Comparison of ENCODE assay signal across 8 mouse cellular contexts in the genomic region with DNA sequence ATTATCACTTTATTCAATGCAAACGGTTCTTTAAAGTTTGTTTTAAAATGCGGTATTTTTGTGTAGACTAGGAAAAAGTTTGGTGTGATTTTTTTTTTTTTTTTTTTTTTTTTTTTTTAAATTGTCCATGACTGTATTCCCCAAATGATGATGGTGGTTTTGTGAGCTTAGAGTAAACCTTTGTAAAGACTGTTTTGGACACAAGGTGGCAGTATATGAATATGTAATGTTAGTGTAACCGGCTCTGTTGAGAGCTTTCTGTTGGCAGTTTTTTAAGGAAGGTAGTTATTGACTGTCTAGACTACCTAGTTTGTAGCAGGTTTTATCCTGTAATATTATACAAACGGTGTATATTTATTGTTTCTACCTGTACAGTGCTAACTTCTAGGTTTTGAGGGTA. TPM values are rescaled to one million over a fixed set of nuclear protein-coding genes. Genes with fewer than 3 reads are reported as not detected.
DNase-seq lines count a peak whose midpoint lies in the region; ATAC-seq and TF ChIP-seq lines count a peak whose summit lies in the region.

No protein-coding gene starts in this region.

- no peaks in the 10 kb centered on the region for H3K27me3 ChIP-seq in lung, embryonic 15.5 days
- no peaks in the 10 kb centered on the region for H3K27me3 ChIP-seq in intestine, embryonic 16.5 days (replicated peaks; ENCODE audit: control insufficient read depth, insufficient read depth, low read length)
- H3K27me3 ChIP-seq in midbrain, embryonic 15.5 days (replicated peaks) = no peaks in the 10 kb centered on the region

- no peak overlapping the region for H3K4me2 ChIP-seq in lung, embryonic 15.5 days
- no peak overlapping the region for H3K4me2 ChIP-seq in intestine, embryonic 16.5 days (ENCODE audit: low read depth, low read length)
- no peak overlapping the region for H3K4me2 ChIP-seq in midbrain, embryonic 15.5 days

- peak; percentile 62; the same call in 1 of the 2 replicates for ATAC-seq in lung, embryonic 15.5 days (ENCODE audit: borderline replicate concordance, extremely low read depth, low FRiP score, low TSS enrichment)
- ATAC-seq in intestine, embryonic 16.5 days = peak; percentile 80
- ATAC-seq in midbrain, embryonic 15.5 days (replicated peaks) = peak; percentile 87

- no peaks in the 10 kb centered on the region for H3K9me3 ChIP-seq in lung, embryonic 15.5 days
- no peaks in the 10 kb centered on the region for H3K9me3 ChIP-seq in intestine, embryonic 16.5 days (ENCODE audit: control insufficient read depth, low read length)
- no peaks in the 10 kb centered on the region for H3K9me3 ChIP-seq in midbrain, embryonic 15.5 days

- H3K4me1 ChIP-seq in lung, embryonic 15.5 days = no peaks in the 10 kb centered on the region
- no peaks in the 10 kb centered on the region for H3K4me1 ChIP-seq in lung, adult 2 months (ENCODE audit: control insufficient read depth, insufficient read depth, low read length)
- H3K4me1 ChIP-seq in intestine, embryonic 16.5 days (ENCODE audit: control insufficient read depth, insufficient read depth, low read length) = no peaks in the 10 kb centered on the region
- H3K4me1 ChIP-seq in midbrain, embryonic 15.5 days = no peaks in the 10 kb centered on the region

- 0 out of 2 replicates have a peak, but pooled peaks cover 13% of the 10 kb centered on the region for H3K36me3 ChIP-seq in lung, embryonic 15.5 days
- H3K36me3 ChIP-seq in intestine, embryonic 16.5 days (ENCODE audit: control insufficient read depth, insufficient read depth, low read length) = peaks cover 2% of the 10 kb centered on the region; the same call in 1 of the 2 replicates
- no peaks in the 10 kb centered on the region for H3K36me3 ChIP-seq in midbrain, embryonic 15.5 days (replicated peaks)

- peak; percentile 20 for DNase-seq in cerebellum, adult 8-10 months
- DNase-seq in cerebellum, postnatal 4 days (ENCODE audit: low spot score in 2 of 2) = no peak
- DNase-seq in lung, adult 2 months = no peak
- DNase-seq in embryo, embryonic 11.5 days (ENCODE audit: low read depth, low spot score) = peak; percentile 51
- no peak for DNase-seq in spleen, adult 18-20 months

- no peak overlapping the region for H3K9ac ChIP-seq in lung, embryonic 15.5 days
- no peak overlapping the region for H3K9ac ChIP-seq in intestine, embryonic 16.5 days (ENCODE audit: low read depth, low read length)
- H3K9ac ChIP-seq in midbrain, embryonic 15.5 days = no peak overlapping the region

- no peak for TF ChIP-seq POLR2A in lung, adult 2 months (IDR thresholded peaks at IDR 0.05; ENCODE audit: borderline replicate concordance, extremely low read depth, low read depth, low read length)

- WGBS in lung, embryonic 15.5 days = 26% methylated on average over 4 of the region's 4 CpGs
- WGBS in lung, adult 2 months = 24% methylated on average over 4 of the region's 4 CpGs
- 39% methylated on average over 4 of the region's 4 CpGs for whole genome bisulfite sequencing in intestine, embryonic 16.5 days
- 40% methylated on average over 4 of the region's 4 CpGs for WGBS in midbrain, embryonic 15.5 days

- TF ChIP-seq CTCF in lung, adult 2 months (IDR thresholded peaks at IDR 0.05; ENCODE audit: insufficient read depth, low read length) = no peak; the same call in 1 of the 2 replicates

- H3K27ac ChIP-seq in lung, embryonic 15.5 days = no peak overlapping the region
- no peak overlapping the region for H3K27ac ChIP-seq in intestine, embryonic 16.5 days (ENCODE audit: low read length)
- no peak overlapping the region for H3K27ac ChIP-seq in midbrain, embryonic 15.5 days

- no peak overlapping the region for H3K4me3 ChIP-seq in lung, embryonic 15.5 days
- H3K4me3 ChIP-seq in lung, adult 2 months (replicated peaks; ENCODE audit: extremely low read depth, low read depth, low read length) = no peak overlapping the region
- no peak overlapping the region for H3K4me3 ChIP-seq in intestine, embryonic 16.5 days (ENCODE audit: low read length)
- H3K4me3 ChIP-seq in midbrain, embryonic 15.5 days = no peak overlapping the region

RNA-seq across cellular contexts. Expression of a gene that starts 26.5 kb away (rescaled TPM):
- 92.3 and 94.0 TPM in 2 replicates for polyA plus RNA-seq in lung, embryonic 15.5 days (2015; fragmentation: Nextera tagmentation; extraction: Ambion mirVana)
- polyA plus RNA-seq in lung, adult 2 months (2012; rRNA removed) = 3.1 and 4.8 TPM in 2 replicates
- 99.8 and 101 TPM in 2 replicates for polyA plus RNA-seq in intestine, embryonic 16.5 days (2015; fragmentation: Nextera tagmentation; extraction: Ambion mirVana)
- polyA plus RNA-seq in midbrain, embryonic 15.5 days (2015; fragmentation: Nextera tagmentation; extraction: Ambion mirVana) = 63.0 and 68.6 TPM in 2 replicates

RNA-seq across cellular contexts. Expression of a gene that starts 26.7 kb away (rescaled TPM):
- polyA plus RNA-seq in lung, embryonic 15.5 days (2015; fragmentation: Nextera tagmentation; extraction: Ambion mirVana) = 18.5 and 19.8 TPM in 2 replicates
- 2.9 and 5.1 TPM in 2 replicates for polyA plus RNA-seq in lung, adult 2 months (2012; rRNA removed)
- polyA plus RNA-seq in intestine, embryonic 16.5 days (2015; fragmentation: Nextera tagmentation; extraction: Ambion mirVana) = 7.8 and 8.3 TPM in 2 replicates
- polyA plus RNA-seq in midbrain, embryonic 15.5 days (2015; fragmentation: Nextera tagmentation; extraction: Ambion mirVana) = 34.6 and 36.0 TPM in 2 replicates

Comparison
In these comparisons a context has a peak if more than half of its experiments do, and no peak if none do; other contexts are left out.
1. DNase-seq: peak in cerebellum, adult 8-10 months (single experiment) and embryo, embryonic 11.5 days (single experiment); none in cerebellum, postnatal 4 days (0 of 2), lung, adult 2 months (single experiment) and spleen, adult 18-20 months (0 of 2).
2. RNA of a gene that starts 26.5 kb away (polyA plus RNA-seq): 99.8 to 101 TPM in intestine, embryonic 16.5 days, 92.3 to 94.0 TPM in lung, embryonic 15.5 days and 63.0 to 68.6 TPM in midbrain, embryonic 15.5 days; 3.1 to 4.8 TPM in lung, adult 2 months; every median in the first group is over 10 times any median in the second.
3. Peak in every context shown above with its lines, with median percentiles within 50 percentile points of each other: ATAC-seq.